Mouse (Mus musculus) liver, embryonic 14.5 days (tissue): Measurements from ENCODE around the gene Trak2.
A peak's percentile ranks its signal among the peaks of the same experiment; 100 is the strongest.
"Not testable (repeated sequence)": the region's sequence is repeated elsewhere in the genome, so short reads cannot be mapped to it uniquely, and the experiment has no call there.

Source experiments
- CTCF ChIP-seq: IDR thresholded peaks from 2 replicates; pipeline ENCODE4 v1.5.1; 2016; ENCODE audit warnings: antibody characterized with exemption, low read depth, control low read depth
- EP300 ChIP-seq: IDR thresholded peaks from 2 replicates; pipeline ENCODE4 v1.6.1; 2016; ENCODE audit warnings: antibody characterized with exemption, low read depth

GRCm38 (mm10) chr1:58897561-58897960 lies 75.7 kb downstream of the Trak2 start:
- TF ChIP-seq CTCF, result peak; percentile 58
- not testable (repeated sequence) for TF ChIP-seq EP300
